Mouse (Mus musculus): Measurements from ENCODE around the gene Kcnmb4. TPM values are rescaled to one million over a fixed set of nuclear protein-coding genes. Genes with fewer than 3 reads are reported as not detected.

Kcnmb4 gene
- total RNA-seq, 2 experiments from 2014 or later, result 72.9 to 81.9 TPM

DNA sequence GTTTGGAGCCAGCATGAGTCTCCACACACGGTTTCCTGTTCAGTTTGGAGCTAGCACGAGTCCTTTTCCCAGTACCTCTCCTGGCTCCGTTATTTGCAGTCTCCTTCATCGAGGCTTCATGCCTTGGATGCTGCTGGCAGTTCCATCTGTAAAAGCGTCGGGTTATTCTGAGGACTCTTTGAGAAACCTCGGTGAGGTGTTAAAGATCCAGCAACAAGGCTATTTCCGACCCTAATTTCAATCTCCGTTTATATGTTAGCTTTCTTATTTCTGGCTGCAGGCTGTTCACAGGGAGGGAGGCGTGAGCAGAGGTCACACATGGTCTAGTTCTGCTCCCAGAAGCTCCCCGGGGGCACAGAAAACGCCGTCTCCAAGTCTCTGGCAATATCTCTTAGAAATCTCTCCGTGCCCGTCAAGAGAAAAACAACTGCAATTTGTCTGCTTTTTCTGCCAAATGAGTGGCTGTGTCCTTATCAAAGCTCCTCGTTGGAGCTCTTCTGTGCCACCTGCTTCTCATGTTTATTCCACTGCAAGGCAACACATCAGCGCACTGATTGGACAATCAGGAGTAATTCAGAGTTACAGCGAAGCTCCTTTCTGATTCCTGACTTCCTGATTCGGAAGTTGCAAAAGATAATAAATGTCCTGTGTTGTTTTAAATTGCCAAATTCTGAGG lies 65.9 kb downstream of the Kcnmb4 start:
- intact Hi-C loops (cut with DNase I), result loop anchor here (5.0 kb wide), 1 partner anchor 64 kb away; the partner anchor contains the start of gene Kcnmb4
- DNase-seq, result no peak

DNA sequence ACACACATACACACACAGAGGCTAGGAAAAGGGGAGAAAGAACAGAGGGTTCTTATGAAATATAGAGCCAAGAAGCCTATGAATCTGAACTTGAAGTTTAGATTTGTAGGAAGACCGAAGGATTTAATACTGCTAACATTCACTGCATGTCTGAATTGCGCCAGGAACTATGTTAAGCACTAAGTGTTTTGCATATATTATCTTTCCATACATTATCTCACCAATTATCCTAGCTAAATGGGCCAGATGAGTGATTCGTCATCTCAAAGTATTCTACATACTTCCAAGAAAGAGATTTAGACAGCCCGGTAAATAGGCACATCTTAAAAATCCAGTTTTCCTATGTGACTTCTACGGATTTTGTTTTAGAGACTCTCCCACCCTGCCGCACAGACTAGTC lies 68.7 kb downstream of the Kcnmb4 start:
- DNase-seq, result no peak
- intact Hi-C loops (cut with DNase I), result loop anchor here (5.0 kb wide), 1 partner anchor 67 kb away; the partner anchor contains the start of gene Kcnmb4

DNA sequence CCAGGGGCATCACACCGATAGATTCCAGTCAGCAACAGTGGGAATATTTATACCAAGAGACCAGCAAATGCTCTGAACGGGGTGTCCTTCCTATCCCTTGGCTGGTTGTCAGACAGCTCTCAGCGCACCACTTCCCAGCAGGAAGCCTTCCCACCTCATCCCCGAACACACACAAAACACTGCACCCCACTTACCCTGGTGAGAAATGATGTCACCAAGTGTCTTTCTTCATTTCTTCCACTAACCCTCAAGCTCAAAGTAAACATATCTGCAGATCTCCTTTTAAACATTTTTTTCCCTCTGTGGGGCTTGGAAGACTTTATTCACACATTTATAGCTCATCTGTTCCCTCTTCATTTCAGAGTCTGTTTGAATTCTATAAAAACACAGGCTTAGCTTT lies 70.0 kb downstream of the Kcnmb4 start:
- no peak for DNase-seq
- intact Hi-C loops (cut with DNase I), result no loop called here

DNA sequence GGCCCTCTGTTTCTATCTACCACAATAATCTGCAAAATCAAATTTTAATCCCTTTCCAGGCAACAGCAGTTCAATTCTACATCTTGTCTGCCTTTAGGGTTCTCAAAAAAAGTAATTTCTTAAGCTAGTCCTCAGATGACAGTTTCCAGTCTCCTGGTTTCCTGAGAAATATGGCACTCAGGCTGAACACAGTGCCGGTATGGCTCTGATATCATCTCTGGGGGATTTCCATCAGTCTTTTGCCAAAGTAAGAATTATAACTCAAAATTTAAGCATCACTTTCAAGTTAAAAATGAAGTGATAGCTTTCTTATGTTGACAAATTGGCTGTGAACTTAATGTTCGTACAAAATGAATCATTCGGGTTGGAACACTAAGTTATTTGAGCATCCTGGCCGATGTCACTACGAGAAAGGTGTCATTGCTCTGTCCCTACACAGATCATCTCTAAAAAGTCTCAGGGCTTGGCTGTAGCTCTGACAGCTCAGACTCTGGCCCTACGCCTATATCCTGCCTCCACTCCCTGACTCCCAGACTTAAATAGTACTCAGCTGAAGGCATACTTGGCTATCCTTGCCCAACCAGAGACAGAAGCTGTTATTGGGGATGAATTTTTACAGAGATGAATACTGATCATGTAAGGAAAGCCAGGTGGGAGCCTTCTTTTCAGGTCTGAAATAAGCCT lies 70.8 kb downstream of the Kcnmb4 start:
- DNase-seq, result no peak
- intact Hi-C loops (cut with DNase I), result no loop called here

DNA sequence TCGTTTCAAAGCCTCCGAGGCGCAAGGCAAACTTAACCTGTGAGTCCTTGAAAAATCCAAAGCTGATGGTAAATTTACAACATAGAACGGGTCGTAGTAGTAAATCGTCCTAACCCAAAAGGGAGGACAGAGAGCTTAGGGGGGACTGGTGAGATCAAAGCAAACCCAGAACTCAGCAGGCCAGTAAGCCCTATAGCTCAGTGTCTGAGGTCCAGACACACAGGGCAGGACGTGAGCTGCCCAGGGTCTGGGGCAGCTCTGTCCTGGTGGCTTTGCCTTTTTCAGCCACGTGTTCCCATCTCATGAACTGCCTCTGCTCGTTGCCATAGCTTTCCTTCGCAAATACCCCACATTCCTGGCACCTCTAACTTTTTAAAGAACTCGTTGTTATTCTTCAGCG lies 75.7 kb downstream of the Kcnmb4 start:
- intact Hi-C loops (cut with DNase I), result no loop called here

DNA sequence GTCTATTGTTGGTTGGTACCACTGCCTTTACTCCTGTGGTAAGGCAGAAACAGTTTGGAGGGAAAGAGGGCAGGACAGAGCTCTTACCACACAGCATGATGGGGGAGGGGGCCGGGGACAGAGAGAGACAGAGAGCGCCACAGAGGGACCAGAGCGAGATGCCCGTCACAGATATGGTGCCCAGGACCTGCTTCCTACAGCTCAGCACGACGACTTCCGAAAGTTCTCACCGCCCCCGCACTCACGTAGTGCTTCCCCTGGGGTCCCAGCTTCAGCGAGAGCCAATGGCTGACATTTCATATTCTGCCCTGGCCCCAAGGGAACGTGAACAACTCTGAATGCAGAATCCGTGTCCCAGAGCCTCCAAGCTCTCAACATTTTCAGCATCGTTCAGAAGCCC lies 76.1 kb downstream of the Kcnmb4 start:
- intact Hi-C loops (cut with DNase I), result no loop called here
- no peak for DNase-seq

More for the DNA sequence above, 75.7 kb downstream of the Kcnmb4 start:
- DNase-seq, result no peak

DNA sequence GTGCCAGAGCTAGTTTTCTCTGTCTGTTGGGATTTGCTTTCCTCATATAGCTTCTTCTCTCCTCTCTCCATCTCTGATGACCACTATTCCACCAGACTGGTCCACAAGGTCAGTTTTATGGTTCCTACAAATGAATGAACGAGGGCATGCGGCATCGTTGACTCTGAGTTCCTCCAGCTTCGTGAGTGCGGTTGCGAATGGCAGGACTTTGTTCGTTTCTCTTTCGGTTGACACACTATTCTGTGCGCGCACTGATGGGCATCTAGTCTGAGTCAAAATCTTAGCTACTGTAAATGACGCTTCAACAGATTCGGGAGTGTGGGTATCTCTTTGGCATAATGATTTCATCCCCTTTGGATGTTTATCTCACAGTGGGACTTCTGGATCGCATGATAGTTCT lies 76.7 kb downstream of the Kcnmb4 start:
- no peak for DNase-seq
- intact Hi-C loops (cut with DNase I), result no loop called here

DNA sequence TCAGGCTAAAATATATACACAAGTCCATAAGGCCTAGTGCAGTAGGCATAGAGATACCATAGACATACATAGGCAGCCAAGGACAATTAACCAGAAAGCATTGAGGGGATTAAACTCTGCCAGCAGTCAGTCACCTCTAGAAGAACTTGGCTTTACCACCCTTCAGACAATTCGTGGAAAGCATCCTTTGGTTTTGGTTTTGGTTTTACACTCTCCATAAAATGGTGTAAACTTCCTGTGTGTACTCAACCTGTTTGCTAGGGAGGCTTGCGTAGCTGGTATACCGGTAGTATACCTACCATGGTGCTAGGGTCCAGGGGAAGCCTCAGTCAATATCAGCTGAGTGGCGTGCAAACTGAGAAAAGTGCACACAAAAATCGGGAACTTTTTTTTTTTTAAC lies 77.4 kb downstream of the Kcnmb4 start:
- intact Hi-C loops (cut with DNase I), result no loop called here
- DNase-seq, result no peak

DNA sequence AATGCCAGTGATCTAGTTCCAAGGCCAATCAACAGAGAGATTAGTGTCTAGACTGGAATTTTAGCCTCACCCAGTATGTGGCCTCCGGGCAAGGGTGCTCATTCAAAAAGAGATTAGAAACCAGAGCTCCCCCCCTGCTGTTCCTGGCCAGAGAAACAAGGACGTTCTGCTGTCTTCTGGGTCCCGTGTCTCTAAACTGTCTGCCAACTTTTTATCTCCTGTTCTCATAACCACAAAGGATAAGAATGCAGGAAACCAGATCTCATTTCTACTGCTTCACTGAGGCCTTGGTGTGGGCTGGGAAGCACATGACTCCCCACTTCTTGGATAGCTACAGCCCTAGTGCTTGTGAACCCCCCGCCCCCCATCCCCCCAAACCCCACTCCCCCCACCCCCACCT lies 79.1 kb downstream of the Kcnmb4 start:
- no peak for DNase-seq
- intact Hi-C loops (cut with DNase I), result no loop called here

DNA sequence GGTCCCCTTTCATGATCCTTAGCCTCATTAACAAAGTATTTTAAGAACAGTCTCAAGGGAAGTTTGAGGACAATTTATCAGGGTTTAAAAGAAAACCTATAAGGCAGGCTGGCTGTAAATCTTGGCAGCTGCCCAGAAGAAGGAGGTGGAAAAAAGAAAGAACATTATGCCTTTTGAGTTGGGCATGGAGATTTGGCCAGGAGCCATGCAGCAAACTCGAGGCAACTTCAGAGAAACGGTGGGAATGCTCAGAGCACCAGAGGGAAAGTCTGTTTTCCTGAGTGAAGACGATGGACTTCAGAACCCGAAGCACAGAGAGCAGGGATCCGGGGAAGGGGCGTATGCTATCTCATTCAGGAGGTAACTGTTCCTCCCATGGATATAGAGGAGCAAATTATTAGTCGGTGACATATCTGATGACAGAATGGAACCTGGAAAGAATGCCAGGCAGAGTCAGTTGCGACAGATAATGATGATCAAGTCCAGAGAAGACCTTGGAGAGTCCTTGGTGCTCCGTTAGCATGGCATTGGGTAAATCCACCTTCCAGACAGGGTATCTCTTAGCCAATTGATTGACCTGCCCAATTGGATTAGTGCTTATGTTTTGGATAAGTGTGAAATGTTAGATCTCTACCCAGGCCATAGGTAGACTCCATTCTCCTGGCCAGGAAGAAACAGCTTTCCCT lies 79.7 kb downstream of the Kcnmb4 start:
- peak; percentile 19 for DNase-seq
- intact Hi-C loops (cut with DNase I), result no loop called here

DNA sequence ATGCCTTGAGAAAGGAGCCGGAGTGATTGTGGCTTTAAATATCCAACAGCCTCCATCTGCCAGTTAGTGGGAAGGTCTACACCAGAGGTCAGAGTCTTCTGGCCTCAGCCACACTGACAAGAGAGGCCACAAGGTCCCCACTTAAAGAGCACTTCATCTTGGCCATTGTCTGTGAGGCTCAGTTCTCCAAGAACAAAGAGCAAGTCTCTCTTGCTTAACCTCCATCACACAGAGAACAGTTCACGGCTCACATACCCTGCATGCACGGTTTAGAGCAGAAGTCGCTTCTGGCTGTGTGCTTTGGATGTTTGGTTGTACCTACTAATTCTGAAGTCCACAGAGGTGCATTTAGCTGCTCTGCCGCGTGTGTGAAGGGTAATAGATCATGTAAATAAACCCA lies 84.8 kb downstream of the Kcnmb4 start:
- intact Hi-C loops (cut with DNase I), result no loop called here
- DNase-seq, result no peak

DNA sequence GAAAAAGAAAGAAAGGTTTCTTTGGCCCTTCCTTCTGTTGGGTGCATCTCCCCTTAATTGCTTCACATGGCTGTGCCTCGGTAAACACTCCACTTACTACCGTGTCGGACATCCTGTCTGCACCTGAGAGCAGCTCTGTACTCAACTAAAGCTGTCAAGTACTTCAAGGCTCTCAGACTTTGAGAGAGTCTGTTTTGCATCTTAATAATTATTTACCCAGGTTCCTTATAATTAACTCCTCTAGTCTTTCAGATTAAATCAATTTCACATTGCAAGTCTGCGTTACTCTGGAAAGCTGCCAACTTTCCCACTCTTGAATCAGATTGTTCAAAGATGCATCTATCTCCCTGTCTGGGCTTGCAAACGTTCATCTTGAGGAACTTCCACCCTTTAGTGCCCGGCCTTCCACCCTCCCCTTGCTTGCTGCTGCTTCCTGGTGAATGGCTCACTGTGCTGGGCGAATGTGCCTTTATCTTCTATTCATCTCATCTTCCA lies 87.2 kb downstream of the Kcnmb4 start:
- intact Hi-C loops (cut with DNase I), result no loop called here
- no peak for DNase-seq

DNA sequence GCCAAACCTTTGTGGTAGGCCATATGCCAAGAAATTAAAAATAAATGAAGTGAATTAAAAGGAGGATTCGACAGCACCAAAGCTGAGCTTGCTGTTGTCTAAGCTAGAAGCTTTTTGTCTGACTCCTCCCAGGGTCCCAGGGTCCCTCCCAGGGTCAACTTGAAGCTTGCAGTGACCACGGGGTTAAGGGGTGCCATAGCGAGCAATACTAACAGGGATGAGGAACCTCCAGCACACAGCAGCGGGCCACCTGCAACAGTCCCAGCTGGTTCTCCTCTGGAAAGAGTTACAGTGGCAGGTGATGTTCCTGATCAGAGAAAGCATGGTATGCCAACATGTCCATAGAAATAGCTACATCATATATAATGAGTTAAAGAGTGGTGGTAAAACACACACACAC lies 89.3 kb downstream of the Kcnmb4 start:
- intact Hi-C loops (cut with DNase I), result no loop called here
- no peak for DNase-seq

DNA sequence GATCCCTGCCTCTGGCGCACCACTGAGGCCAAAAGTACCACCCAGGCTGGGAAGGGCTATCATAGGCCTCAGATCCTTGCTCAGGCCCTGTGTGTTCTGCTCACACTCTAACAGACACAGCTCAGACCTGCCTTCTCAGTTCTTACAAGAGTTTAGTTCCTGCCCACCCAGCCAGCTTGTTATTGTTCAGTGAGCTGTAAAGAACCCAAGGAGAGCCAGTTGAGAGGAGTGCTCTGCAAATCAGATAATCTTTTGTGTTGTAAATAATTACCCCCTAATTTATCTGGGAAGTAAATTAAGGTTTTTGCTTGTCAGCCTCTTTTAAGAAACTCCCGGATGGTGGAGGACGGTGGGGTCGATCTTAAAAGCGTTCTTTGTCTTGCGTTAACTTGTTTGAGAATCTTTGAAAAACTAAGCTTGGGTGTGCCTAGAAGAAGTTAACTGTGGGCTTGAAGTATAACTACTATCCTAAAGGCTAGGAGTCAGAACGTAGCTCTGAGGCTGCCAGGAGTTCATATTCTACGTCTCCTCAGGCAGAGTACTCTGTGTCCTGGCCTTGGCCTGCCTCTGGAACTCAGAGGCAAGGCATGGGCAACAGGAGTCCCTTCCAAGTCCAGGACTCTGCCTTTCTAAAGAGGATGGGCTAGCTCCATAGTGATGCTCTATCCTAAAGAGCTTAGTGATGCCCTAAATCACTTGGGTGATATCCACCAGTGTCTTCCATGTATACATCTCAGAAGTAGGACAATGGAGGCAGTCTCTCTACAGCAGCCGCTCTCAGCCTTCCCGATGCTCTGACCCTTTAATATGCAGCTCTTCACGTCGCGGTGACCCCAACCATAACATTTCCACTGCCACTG lies 90.6 kb downstream of the Kcnmb4 start:
- intact Hi-C loops (cut with DNase I), result no loop called here
- DNase-seq, result no peak

DNA sequence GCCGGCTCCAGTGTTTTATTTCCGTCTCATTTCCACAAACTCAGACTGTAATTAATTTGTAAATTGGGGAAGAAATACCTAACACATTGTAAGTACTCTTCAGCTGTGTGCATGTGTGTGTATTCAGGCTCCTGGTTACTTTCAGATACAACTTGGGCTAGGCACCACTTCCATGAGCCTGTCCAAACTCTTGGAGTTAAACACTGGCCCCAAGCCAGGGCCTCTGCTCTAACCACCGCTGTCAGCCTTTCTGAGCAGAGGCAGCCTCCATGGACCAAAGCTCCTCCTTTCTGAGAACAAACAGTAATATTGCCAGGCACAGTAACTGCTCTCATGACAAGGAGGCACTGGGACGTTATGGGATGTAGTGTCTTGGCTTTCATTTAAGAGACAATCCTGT lies 96.8 kb downstream of the Kcnmb4 start:
- intact Hi-C loops (cut with DNase I), result no loop called here
- no peak for DNase-seq

DNA sequence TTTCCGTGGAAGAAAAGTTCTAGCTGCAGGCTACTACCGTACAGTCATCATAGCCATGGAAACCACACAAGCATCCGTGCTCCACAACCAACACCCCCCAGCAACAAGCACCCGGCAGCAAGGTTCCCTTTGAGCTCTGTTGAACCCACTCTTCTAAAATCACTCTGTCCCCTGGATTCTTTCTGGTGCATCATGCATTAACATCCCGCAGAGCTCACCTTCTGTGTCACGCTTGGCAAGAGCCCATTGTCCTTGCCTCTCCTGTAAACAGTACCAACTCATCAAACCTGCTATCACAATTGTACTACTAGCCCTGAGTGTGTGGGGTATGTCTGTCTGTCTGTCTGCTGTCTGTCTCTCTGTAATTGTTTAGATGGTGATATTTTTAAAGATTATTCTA lies 99.6 kb downstream of the Kcnmb4 start:
- intact Hi-C loops (cut with DNase I), result no loop called here
- no peak for DNase-seq

DNA sequence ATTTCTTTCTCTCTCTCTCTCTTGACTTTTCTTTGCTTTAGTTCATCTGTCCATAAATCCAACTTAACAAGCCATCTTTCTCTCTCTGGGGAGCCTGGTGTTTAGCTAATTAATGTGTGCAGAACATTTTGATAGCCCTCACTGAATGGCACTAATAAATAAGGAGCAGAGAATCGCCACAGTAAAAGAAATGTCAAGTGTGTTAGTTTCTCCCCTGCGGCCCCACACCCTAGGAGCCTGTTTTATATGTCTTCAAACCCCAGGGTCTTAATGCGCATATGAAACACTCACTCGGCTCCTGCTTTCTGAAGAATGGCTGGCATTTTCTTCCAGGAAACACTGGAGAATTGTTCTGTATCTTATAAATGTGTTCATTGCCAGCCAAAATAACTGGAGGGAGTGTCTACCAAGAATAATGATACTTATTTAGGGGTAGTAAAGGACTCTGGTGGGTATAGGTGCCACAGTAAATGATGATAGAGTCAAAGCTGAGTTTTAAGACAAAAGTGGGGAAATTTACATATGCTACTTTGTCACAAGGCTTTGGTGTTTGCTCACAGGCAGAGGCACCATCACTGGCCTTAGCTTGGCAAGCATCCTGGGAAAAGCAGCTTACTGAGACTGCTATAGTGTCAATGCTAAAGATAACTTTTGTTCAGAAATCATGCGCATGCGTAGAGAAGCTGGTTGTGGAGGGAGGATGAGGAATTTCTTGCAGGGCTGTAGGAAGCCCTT lies 102.5 kb downstream of the Kcnmb4 start:
- intact Hi-C loops (cut with DNase I), result no loop called here
- no peak for DNase-seq
